Mouse (Mus musculus) hindbrain, embryonic 14.5 days (tissue): ENCODE data around the gene H2afx. TPM values are rescaled to one million over a fixed set of nuclear protein-coding genes. Genes with fewer than 3 reads are reported as not detected.
"Not testable (repeated sequence)": the region's sequence is repeated elsewhere in the genome, so short reads cannot be mapped to it uniquely, and the experiment has no call there.

Experiments used
- ATAC-seq: fragments of 200-750 bp; cut with Nextera tagmentation; 2 replicates; pipeline ENCODE4 v1.8.0; 2017; ENCODE audit warnings: moderate number of reproducible peaks, mild to moderate bottlenecking, moderate TSS enrichment, moderate library complexity; ENCODE audit not compliant: low FRiP score
- DNase-seq: peaks from one replicate; pipeline ENCODE4 v3.0.0-alpha.2; 2015; ENCODE audit warnings: low spot score
- H3K27ac ChIP-seq: fragments of 300-500 bp; sonication (generic); 2 replicates; pipeline ENCODE4 v1.5.1; 2014; ENCODE audit warnings: mild to moderate bottlenecking, moderate library complexity
- H3K27me3 ChIP-seq: fragments of 300-500 bp; sonication (generic); 2 replicates; pipeline ENCODE4 v1.6.1; 2014; ENCODE audit warnings: mild to moderate bottlenecking, low read length, mixed read lengths; ENCODE audit not compliant: control insufficient read depth, insufficient read depth
- H3K36me3 ChIP-seq: fragments of 300-500 bp; sonication (generic); replicated peaks from 2 replicates; pipeline ENCODE4 v1.6.1; 2014; ENCODE audit not compliant: control insufficient read depth, insufficient read depth
- H3K4me1 ChIP-seq: fragments of 300-500 bp; sonication (generic); replicated peaks from 2 replicates; pipeline ENCODE4 v1.6.1; 2014; ENCODE audit warnings: antibody characterized with exemption, low read length, mixed read lengths; ENCODE audit not compliant: control insufficient read depth, insufficient read depth
- H3K4me2 ChIP-seq: fragments of 300-500 bp; sonication (generic); replicated peaks from 2 replicates; pipeline ENCODE4 v1.6.1; 2014; ENCODE audit warnings: mild to moderate bottlenecking, moderate library complexity
- H3K4me3 ChIP-seq: fragments of 300-500 bp; sonication (generic); replicated peaks from 2 replicates; pipeline ENCODE4 v1.5.1; 2014; ENCODE audit warnings: mild to moderate bottlenecking, low read length
- H3K9ac ChIP-seq: fragments of 300-500 bp; sonication (generic); 2 replicates; pipeline ENCODE4 v1.6.1; 2014
- H3K9me3 ChIP-seq: fragments of 300-500 bp; sonication (generic); 2 replicates; pipeline ENCODE4 v1.6.1; 2016; ENCODE audit warnings: low read length; ENCODE audit not compliant: control insufficient read depth
- WGBS: fragments of 180-500 bp; shearing (Covaris S2); extraction: QIAGEN DNeasy Blood & Tissue Kit; methylation state at CpG from one replicate; pipeline ENCODE4 v1.1.7; 2014; 5-methylcytosine and 5-hydroxymethylcytosine counted together
- polyA plus RNA-seq: library from polyadenylated mRNA; unstranded; fragments of >200 nt; fragmentation: Nextera tagmentation; extraction: Ambion mirVana; gene quantifications from 2 replicates; pipeline ENCODE4 v1.2.1, GENCODE M21; 2014

The H2afx gene
- polyA plus RNA-seq, 1 experiment from 2014 or later = 107 TPM

- no peak for ATAC-seq
- Histone ChIP-seq H3K27me3 (no peaks in the 10 kb centered on the region), H3K36me3 (peaks cover 36% of the 10 kb centered on the region), H3K27ac (peak overlapping the region; percentile 92; the same call in 1 of the 2 replicates), H3K4me1 (peaks cover 14% of the 10 kb centered on the region), H3K9ac (peak overlapping the region; percentile 93), H3K4me2 (peak overlapping the region; percentile 96), H3K9me3 (no peaks in the 10 kb centered on the region), H3K4me3 (peak overlapping the region; percentile 81)
- no peak for DNase-seq
- WGBS = 2% methylated on average over 5 of the region's 5 CpGs
These were observed 1.6 kb downstream of the H2afx start for GRCm38 (mm10) chr9:44336093-44336406.

GRCm38 (mm10) chr9:44336513-44336912 is 2.0 kb downstream of the H2afx start:
- WGBS = 29% methylated on average over 4 of the region's 4 CpGs
- Histone ChIP-seq H3K4me2 (peak overlapping the region; percentile 96), H3K36me3 (peaks cover 31% of the 10 kb centered on the region), H3K4me3 (peak overlapping the region; percentile 81), H3K4me1 (peaks cover 14% of the 10 kb centered on the region), H3K9ac (peak overlapping the region; percentile 93)
- H3K9me3 ChIP-seq, H3K27ac ChIP-seq, ATAC-seq, DNase-seq, H3K27me3 ChIP-seq: not testable (repeated sequence)

- Histone ChIP-seq H3K27ac (no peak overlapping the region), H3K4me1 (peaks cover 14% of the 10 kb centered on the region), H3K27me3 (no peaks in the 10 kb centered on the region), H3K9ac (peak overlapping the region; percentile 93), H3K4me2 (peak overlapping the region; percentile 96), H3K36me3 (peaks cover 27% of the 10 kb centered on the region), H3K9me3 (no peaks in the 10 kb centered on the region), H3K4me3 (peak overlapping the region; percentile 81; the same call in 1 of the 2 replicates)
- WGBS = 70% methylated on average over 3 of the region's 3 CpGs
- no peak for DNase-seq
- no peak for ATAC-seq
These were observed 2.5 kb downstream of the H2afx start for GRCm38 (mm10) chr9:44336964-44337363.

GRCm38 (mm10) chr9:44337436-44338169 is 3.1 kb downstream of the H2afx start:
- H3K9ac ChIP-seq = peak overlapping the region; percentile 93
- no peak overlapping the region for H3K27ac ChIP-seq
- no peak for ATAC-seq
- WGBS = 64% methylated on average over 9 of the region's 9 CpGs
- H3K27me3 ChIP-seq = no peaks in the 10 kb centered on the region
- H3K4me1 ChIP-seq = peaks cover 14% of the 10 kb centered on the region
- H3K36me3 ChIP-seq = peaks cover 20% of the 10 kb centered on the region
- H3K4me2 ChIP-seq = peak overlapping the region; percentile 96
- no peaks in the 10 kb centered on the region for H3K9me3 ChIP-seq
- DNase-seq = no peak
- H3K4me3 ChIP-seq = no peak overlapping the region

- H3K9me3 ChIP-seq = no peaks in the 10 kb centered on the region
- H3K27ac ChIP-seq = no peak overlapping the region
- H3K36me3 ChIP-seq = peaks cover 11% of the 10 kb centered on the region
- H3K4me3 ChIP-seq = no peak overlapping the region
- peaks cover 20% of the 10 kb centered on the region for H3K4me1 ChIP-seq
- WGBS = 82% methylated on average over 5 of the region's 5 CpGs
- no peaks in the 10 kb centered on the region for H3K27me3 ChIP-seq
- no peak overlapping the region for H3K9ac ChIP-seq
- DNase-seq (no peak), ATAC-seq (no peak)
- no peak overlapping the region for H3K4me2 ChIP-seq
These were observed 4.1 kb downstream of the H2afx start for GRCm38 (mm10) chr9:44338574-44338973.

GRCm38 (mm10) chr9:44341487-44341886 is 7.0 kb downstream of the H2afx start:
- Histone ChIP-seq H3K27me3 (no peaks in the 10 kb centered on the region), H3K9me3 (no peaks in the 10 kb centered on the region), H3K27ac (no peak overlapping the region), H3K4me2 (no peak overlapping the region), H3K4me1 (peaks cover 13% of the 10 kb centered on the region), H3K9ac (no peak overlapping the region), H3K36me3 (peaks cover 15% of the 10 kb centered on the region), H3K4me3 (no peak overlapping the region)
- no peak for ATAC-seq
- DNase-seq = no peak
- 91% methylated on average over 5 of the region's 5 CpGs for WGBS

- H3K9ac ChIP-seq = peak overlapping the region; percentile 8; the same call in 1 of the 2 replicates
- DNase-seq (no peak), ATAC-seq (no peak)
- no peak overlapping the region for H3K27ac ChIP-seq
- H3K4me2 ChIP-seq = no peak overlapping the region
- H3K36me3 ChIP-seq = peaks cover 22% of the 10 kb centered on the region
- no peak overlapping the region for H3K4me3 ChIP-seq
- WGBS = 85% methylated on average over 3 of the region's 3 CpGs
- no peaks in the 10 kb centered on the region for H3K27me3 ChIP-seq
- H3K9me3 ChIP-seq = no peaks in the 10 kb centered on the region
- H3K4me1 ChIP-seq = peaks cover 6% of the 10 kb centered on the region
These were observed 7.7 kb downstream of the H2afx start for GRCm38 (mm10) chr9:44342173-44342572.

GRCm38 (mm10) chr9:44342605-44343004 is 8.1 kb downstream of the H2afx start:
- Histone ChIP-seq H3K27me3 (no peaks in the 10 kb centered on the region), H3K4me2 (no peak overlapping the region), H3K4me3 (no peak overlapping the region), H3K36me3 (peaks cover 27% of the 10 kb centered on the region), H3K27ac (no peak overlapping the region), H3K9ac (no peak overlapping the region), H3K4me1 (peaks cover 6% of the 10 kb centered on the region), H3K9me3 (no peaks in the 10 kb centered on the region)
- 96% methylated on average over 1 of the region's 1 CpGs for WGBS
- no peak for DNase-seq
- ATAC-seq = no peak

GRCm38 (mm10) chr9:44343290-44343689 is 8.8 kb downstream of the H2afx start:
- DNase-seq (no peak), ATAC-seq (peak; percentile 1; the same call in 1 of the 2 replicates)
- Histone ChIP-seq H3K27ac (peak overlapping the region; percentile 99), H3K4me1 (peaks cover 6% of the 10 kb centered on the region), H3K9ac (peak overlapping the region; percentile 84), H3K4me3 (peak overlapping the region; percentile 92), H3K9me3 (no peaks in the 10 kb centered on the region), H3K36me3 (peaks cover 33% of the 10 kb centered on the region), H3K27me3 (no peaks in the 10 kb centered on the region), H3K4me2 (peak overlapping the region; percentile 73)
- 7% methylated on average over 6 of the region's 6 CpGs for WGBS
